23 mouse cellular contexts compared by ENCODE assay signal in the genomic region with DNA sequence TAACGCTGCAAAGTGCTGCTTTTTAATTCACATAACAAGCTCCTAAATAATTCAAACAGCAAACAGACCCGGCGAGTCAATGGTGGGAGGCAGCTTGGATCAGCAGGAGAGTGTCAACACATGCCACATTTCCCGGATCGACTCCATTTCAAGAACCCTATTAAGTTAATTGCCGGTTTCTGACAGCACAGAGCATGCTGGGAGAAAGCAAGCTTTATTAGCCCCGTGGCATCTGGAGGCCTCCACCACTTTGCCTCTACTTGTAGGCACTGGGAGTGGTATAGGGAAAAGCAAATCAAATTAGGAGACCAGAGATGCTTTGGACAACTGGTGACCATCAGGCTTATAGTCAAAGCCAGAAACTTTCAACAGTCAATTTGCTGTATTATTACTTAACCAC.
A peak's percentile ranks its signal among the peaks of the same experiment; 100 is the strongest.
DNase-seq lines count a peak whose midpoint lies in the region; ATAC-seq and TF ChIP-seq lines count a peak whose summit lies in the region.
"Had no signal": no experiment of that assay in that cellular context is flagged by ENCODE, and none has a peak within 500 bp of the region (broad histone marks: within the 10 kb centered on the region; RNA-seq: fewer than 3 reads in every experiment).

No protein-coding gene starts in this region.

- no peak for TF ChIP-seq CTCF in brain, embryonic 14.5 days (IDR thresholded peaks at IDR 0.05; ENCODE audit: borderline replicate concordance, extremely low read depth, insufficient read depth, insufficient read length)

- H3K36me3 ChIP-seq in midbrain, embryonic 12.5 days: no peaks in the 10 kb centered on the region
- no peaks in the 10 kb centered on the region for H3K36me3 ChIP-seq in midbrain, embryonic 15.5 days (replicated peaks)
- H3K36me3 ChIP-seq in forebrain, embryonic 15.5 days: no peaks in the 10 kb centered on the region
- no peaks in the 10 kb centered on the region for H3K36me3 ChIP-seq in limb, embryonic 13.5 days
- H3K36me3 ChIP-seq: heart, embryonic 13.5 days; lung, embryonic 15.5 days had no signal

- no peak overlapping the region for H3K27ac ChIP-seq in midbrain, embryonic 12.5 days (replicated peaks)
- no peak overlapping the region for H3K27ac ChIP-seq in midbrain, embryonic 15.5 days
- H3K27ac ChIP-seq in forebrain, embryonic 15.5 days (replicated peaks): peak overlapping the region; percentile 35; the same call in 1 of the 2 replicates
- H3K27ac ChIP-seq in limb, embryonic 13.5 days: no peak overlapping the region
- H3K27ac ChIP-seq: heart, embryonic 13.5 days; liver, embryonic 14.5 days; lung, embryonic 15.5 days; stomach, postnatal 0 days had no signal

- TF ChIP-seq POLR2A in brain, embryonic 14.5 days (IDR thresholded peaks at IDR 0.05; ENCODE audit: borderline replicate concordance, extremely low read depth, insufficient read depth, insufficient read length, poor library complexity, severe bottlenecking): no peak

- peaks cover 7% of the 10 kb centered on the region; the same call in 1 of the 2 replicates for H3K4me1 ChIP-seq in midbrain, embryonic 12.5 days
- peaks cover 8% of the 10 kb centered on the region for H3K4me1 ChIP-seq in midbrain, embryonic 15.5 days
- H3K4me1 ChIP-seq in forebrain, embryonic 15.5 days: peaks cover 14% of the 10 kb centered on the region
- peaks cover 19% of the 10 kb centered on the region for H3K4me1 ChIP-seq in limb, embryonic 13.5 days
- H3K4me1 ChIP-seq: heart, embryonic 13.5 days; lung, embryonic 15.5 days had no signal

- 60% methylated on average over 7 of the region's 7 CpGs for WGBS in midbrain, embryonic 12.5 days
- WGBS in midbrain, embryonic 15.5 days: 51% methylated on average over 7 of the region's 7 CpGs
- 12% methylated on average over 7 of the region's 7 CpGs for WGBS in forebrain, embryonic 15.5 days
- WGBS in limb, embryonic 13.5 days: 11% methylated on average over 7 of the region's 7 CpGs

- H3K4me3 ChIP-seq in midbrain, embryonic 12.5 days: no peak overlapping the region
- no peak overlapping the region for H3K4me3 ChIP-seq in midbrain, embryonic 15.5 days
- no peak overlapping the region for H3K4me3 ChIP-seq in forebrain, embryonic 15.5 days
- no peak overlapping the region for H3K4me3 ChIP-seq in limb, embryonic 13.5 days
- H3K4me3 ChIP-seq: heart, embryonic 13.5 days; lung, embryonic 15.5 days had no signal

- no peak overlapping the region for H3K4me2 ChIP-seq in midbrain, embryonic 12.5 days (replicated peaks)
- no peak overlapping the region for H3K4me2 ChIP-seq in midbrain, embryonic 15.5 days
- H3K4me2 ChIP-seq in forebrain, embryonic 15.5 days (replicated peaks): no peak overlapping the region
- peak overlapping the region; percentile 34 for H3K4me2 ChIP-seq in limb, embryonic 13.5 days (replicated peaks)
- H3K4me2 ChIP-seq: heart, embryonic 13.5 days; lung, embryonic 15.5 days had no signal

- no peaks in the 10 kb centered on the region for H3K9me3 ChIP-seq in midbrain, embryonic 12.5 days
- no peaks in the 10 kb centered on the region for H3K9me3 ChIP-seq in midbrain, embryonic 15.5 days
- no peaks in the 10 kb centered on the region for H3K9me3 ChIP-seq in forebrain, embryonic 15.5 days
- no peaks in the 10 kb centered on the region for H3K9me3 ChIP-seq in limb, embryonic 13.5 days
- H3K9me3 ChIP-seq: heart, embryonic 13.5 days; lung, embryonic 15.5 days had no signal

- ATAC-seq in midbrain, embryonic 12.5 days (ENCODE audit: low FRiP score, low read depth): 0 out of 2 replicates have a peak, but pooled peaks have one; percentile 27
- ATAC-seq in midbrain, embryonic 15.5 days (replicated peaks): no peak
- peak; percentile 77 for ATAC-seq in forebrain, embryonic 15.5 days (replicated peaks)
- ATAC-seq in limb, embryonic 13.5 days (ENCODE audit: low FRiP score, low read depth): no peak; the same call in 1 of the 2 replicates
- ATAC-seq: hindbrain, embryonic 16.5 days; intestine, embryonic 16.5 days; Patski had no signal

- DNase-seq in brain, embryonic 14.5 days (ENCODE audit: low read depth): peak; percentile 90
- no peak for DNase-seq in lung, postnatal 14 days
- no peak for DNase-seq in thymus, postnatal 4 days
- DNase-seq: adrenal gland, postnatal 10 days; cerebellum, adult 18-20 months; cerebellum, postnatal 25 days; gastrocnemius, postnatal 10 days; heart, adult 18-20 months; kidney, postnatal 36 days; left cerebral cortex, postnatal 4 days; right cerebral cortex, postnatal 4 days; thymus, postnatal 14 days had no signal

- no peaks in the 10 kb centered on the region for H3K27me3 ChIP-seq in midbrain, embryonic 12.5 days
- H3K27me3 ChIP-seq in midbrain, embryonic 15.5 days (replicated peaks): no peaks in the 10 kb centered on the region
- no peaks in the 10 kb centered on the region for H3K27me3 ChIP-seq in forebrain, embryonic 15.5 days
- peaks cover 8% of the 10 kb centered on the region; the same call in 1 of the 2 replicates for H3K27me3 ChIP-seq in limb, embryonic 13.5 days
- H3K27me3 ChIP-seq: heart, embryonic 13.5 days; lung, embryonic 15.5 days; Patski had no signal

- no peak overlapping the region for H3K9ac ChIP-seq in midbrain, embryonic 12.5 days (replicated peaks)
- no peak overlapping the region for H3K9ac ChIP-seq in midbrain, embryonic 15.5 days
- no peak overlapping the region for H3K9ac ChIP-seq in forebrain, embryonic 15.5 days (replicated peaks)
- H3K9ac ChIP-seq in limb, embryonic 13.5 days: no peak overlapping the region
- H3K9ac ChIP-seq: heart, embryonic 13.5 days; liver, embryonic 14.5 days; lung, embryonic 15.5 days had no signal

Comparison
In these comparisons a context has a peak if more than half of its experiments do, and no peak if none do; other contexts are left out.
1. ATAC-seq: peak in midbrain, embryonic 12.5 days (single experiment) and forebrain, embryonic 15.5 days (single experiment); none in midbrain, embryonic 15.5 days (single experiment) and limb, embryonic 13.5 days (single experiment).